Mouse (Mus musculus): ENCODE measurements around the gene Irf2bpl.

The Irf2bpl gene

GRCm38 (mm10) chr12:86897769-86898273, 13.2 kb upstream of the Irf2bpl start:
- DNase-seq = no peak

GRCm38 (mm10) chr12:86896921-86897512, 12.4 kb upstream of the Irf2bpl start:
- DNase-seq = no peak

GRCm38 (mm10) chr12:86896441-86896890, 11.9 kb upstream of the Irf2bpl start:
- no peak for DNase-seq

- DNase-seq = no peak
Measured at GRCm38 (mm10) chr12:86895703-86896409, 11.3 kb upstream of the Irf2bpl start.

GRCm38 (mm10) chr12:86894841-86895428, 10.3 kb upstream of the Irf2bpl start:
- DNase-seq = peak; percentile 51

GRCm38 (mm10) chr12:86894184-86894839, 9.7 kb upstream of the Irf2bpl start:
- DNase-seq = peak; percentile 95

GRCm38 (mm10) chr12:86893326-86894183, 9.0 kb upstream of the Irf2bpl start:
- DNase-seq = peak; percentile 46

- DNase-seq = no peak
Measured at GRCm38 (mm10) chr12:86892711-86893311, 8.2 kb upstream of the Irf2bpl start.

- DNase-seq = peak; percentile 75
Measured at GRCm38 (mm10) chr12:86891786-86892702, 7.4 kb upstream of the Irf2bpl start.

GRCm38 (mm10) chr12:86891454-86891785, 6.8 kb upstream of the Irf2bpl start:
- no peak for DNase-seq

- no peak for DNase-seq
Measured at GRCm38 (mm10) chr12:86890796-86891301, 6.3 kb upstream of the Irf2bpl start.

GRCm38 (mm10) chr12:86890091-86890720, 5.6 kb upstream of the Irf2bpl start:
- DNase-seq = no peak

- DNase-seq = no peak
Measured at GRCm38 (mm10) chr12:86889103-86889644, 4.6 kb upstream of the Irf2bpl start.

GRCm38 (mm10) chr12:86888130-86889069, 3.8 kb upstream of the Irf2bpl start:
- peak; percentile 71 for DNase-seq

GRCm38 (mm10) chr12:86887381-86888129, 3.0 kb upstream of the Irf2bpl start:
- DNase-seq = no peak

- no peak for DNase-seq
Measured at GRCm38 (mm10) chr12:86886446-86886965, 1.9 kb upstream of the Irf2bpl start.

- no peak for DNase-seq
Measured at GRCm38 (mm10) chr12:86885746-86886145, 1.1 kb upstream of the Irf2bpl start.

- no peak for DNase-seq
Measured at GRCm38 (mm10) chr12:86885336-86885735, 738 bp upstream of the Irf2bpl start.

Measured in cerebellum, adult 11 months (tissue).